Mouse (Mus musculus) lung, postnatal 0 days (tissue): ENCODE data around the gene Nol12.

Experiments
- CTCF ChIP-seq: IDR thresholded peaks from 2 replicates; pipeline ENCODE4 v1.5.1; 2016; ENCODE audit warnings: antibody characterized with exemption, mild to moderate bottlenecking
- EP300 ChIP-seq: IDR thresholded peaks from 2 replicates; pipeline ENCODE4 v1.6.1; 2016; ENCODE audit warnings: antibody characterized with exemption, mild to moderate bottlenecking, control low read depth

DNA sequence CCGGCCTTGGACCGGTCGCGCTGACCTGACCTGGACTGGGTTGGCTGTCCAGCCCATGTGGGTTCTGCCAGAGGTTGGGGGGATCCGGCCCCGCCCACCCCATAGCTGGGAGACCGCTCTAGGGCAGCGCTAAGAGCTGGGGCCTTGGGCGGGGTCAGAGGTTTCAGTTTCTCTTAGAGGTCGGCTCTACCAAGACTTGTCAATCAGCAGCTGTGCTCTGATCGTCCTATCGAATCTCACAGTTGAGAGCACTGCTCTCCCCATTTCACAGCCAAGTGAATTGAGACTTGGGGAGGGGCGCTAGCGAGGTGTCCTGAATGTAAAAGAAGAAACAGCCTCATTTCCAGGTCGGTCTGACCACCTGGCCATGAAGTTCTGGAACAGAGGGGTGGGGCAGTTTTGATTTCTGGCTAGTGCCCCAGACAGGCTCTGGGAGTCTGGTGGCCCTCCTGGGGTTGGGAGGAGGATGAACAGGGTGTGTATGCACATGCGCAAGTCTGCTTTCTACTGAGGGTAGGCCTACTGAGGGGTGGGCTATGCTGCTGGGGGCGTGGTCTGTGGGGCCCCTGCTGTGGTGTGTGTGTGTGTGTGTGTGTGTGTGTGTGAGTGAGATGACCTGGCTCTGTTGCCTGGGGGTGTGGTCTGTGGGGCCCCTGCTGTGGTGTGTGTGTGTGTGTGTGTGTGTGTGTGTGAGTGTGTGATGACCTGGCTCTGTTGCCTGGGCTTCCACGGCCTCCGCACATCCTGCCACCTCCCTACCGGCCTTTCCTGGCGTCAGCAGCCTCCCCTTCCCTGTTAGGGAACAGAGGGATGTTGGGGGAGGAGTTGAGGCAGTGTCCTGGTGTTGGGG, 48.9 kb downstream of the Nol12 start:
- TF ChIP-seq CTCF (no peak), EP300 (peak; percentile 29; the same call in 1 of the 2 replicates)
